Mouse (Mus musculus) forebrain, postnatal 0 days (tissue): Measurements from ENCODE around the gene Podn. TPM values are rescaled to one million over a fixed set of nuclear protein-coding genes. Genes with fewer than 3 reads are reported as not detected.

Experiments used
- ATAC-seq: fragments of 200-750 bp; cut with Nextera tagmentation; 2 replicates; pipeline ENCODE4 v1.8.0; 2017; ENCODE audit warnings: mild to moderate bottlenecking, moderate library complexity
- DNase-seq: peaks from one replicate; pipeline ENCODE4 v3.0.0-alpha.2; 2015
- H3K27ac ChIP-seq: fragments of 300-500 bp; sonication (generic); 2 replicates; pipeline ENCODE4 v1.5.1; 2014; ENCODE audit warnings: low read depth, mild to moderate bottlenecking, antibody characterized with exemption, low read length, moderate library complexity, mixed read lengths
- H3K27me3 ChIP-seq: fragments of 300-500 bp; sonication (generic); 2 replicates; pipeline ENCODE4 v1.6.1; 2014; ENCODE audit warnings: mild to moderate bottlenecking, low read length, mixed read lengths; ENCODE audit not compliant: insufficient read depth
- H3K36me3 ChIP-seq: fragments of 300-500 bp; sonication (generic); 2 replicates; pipeline ENCODE4 v1.6.1; 2014; ENCODE audit warnings: mild to moderate bottlenecking, moderate library complexity; ENCODE audit not compliant: insufficient read depth
- H3K4me1 ChIP-seq: fragments of 300-500 bp; sonication (generic); 2 replicates; pipeline ENCODE4 v1.6.1; 2014; ENCODE audit warnings: antibody characterized with exemption; ENCODE audit not compliant: insufficient read depth
- H3K4me2 ChIP-seq: fragments of 300-500 bp; sonication (generic); 2 replicates; pipeline ENCODE4 v1.6.1; 2014; ENCODE audit warnings: low read depth, mild to moderate bottlenecking, moderate library complexity
- H3K4me3 ChIP-seq: fragments of 300-500 bp; sonication (generic); 2 replicates; pipeline ENCODE4 v1.5.1; 2014; ENCODE audit warnings: low read depth, low read length, mixed read lengths
- H3K9ac ChIP-seq: fragments of 300-500 bp; sonication (generic); 2 replicates; pipeline ENCODE4 v1.6.1; 2014; ENCODE audit warnings: mild to moderate bottlenecking
- H3K9me3 ChIP-seq: fragments of 300-500 bp; sonication (generic); 2 replicates; pipeline ENCODE4 v1.6.1; 2016; ENCODE audit warnings: low read length
- CTCF ChIP-seq: sonication (generic); IDR thresholded peaks from 2 replicates; pipeline ENCODE4 v1.5.1; 2016; ENCODE audit warnings: antibody characterized with exemption, control low read depth, low read depth
- WGBS: fragments of 180-500 bp; shearing (Covaris S2); extraction: QIAGEN DNeasy Blood & Tissue Kit; methylation state at CpG from one replicate; pipeline ENCODE4 v1.1.7; 2014; 5-methylcytosine and 5-hydroxymethylcytosine counted together
- polyA plus RNA-seq: library from polyadenylated mRNA; unstranded; fragments of >200 nt; fragmentation: Nextera tagmentation; extraction: Ambion mirVana; gene quantifications from 2 replicates; pipeline ENCODE4 v1.2.1, GENCODE M21; 2015
- total RNA-seq: library from RNA; depleted of rRNA; stranded (reverse); fragments of >200 nt; gene quantifications from 2 replicates; pipeline ENCODE4 v1.2.3, GENCODE M21; 2014

The Podn gene
- total and polyA plus RNA-seq, 2 experiments from 2014 or later, result 0.59 to 2.4 TPM

- no peaks in the 10 kb centered on the region for H3K36me3 ChIP-seq
- H3K27ac ChIP-seq, result no peak overlapping the region
- H3K4me1 ChIP-seq, result no peaks in the 10 kb centered on the region
- H3K4me3 ChIP-seq, result peak overlapping the region; percentile 57
- H3K9ac ChIP-seq, result peak overlapping the region; percentile 59
- no peak for TF ChIP-seq CTCF
- DNase-seq, result peak; percentile 49
- ATAC-seq, result peak; percentile 53; the same call in 1 of the 2 replicates
- peaks cover 9% of the 10 kb centered on the region; the same call in 1 of the 2 replicates for H3K27me3 ChIP-seq
- H3K9me3 ChIP-seq, result no peaks in the 10 kb centered on the region
- peak overlapping the region; percentile 99 for H3K4me2 ChIP-seq
- 2% methylated on average over 79 of the region's 86 CpGs for WGBS
Measured at GRCm38 (mm10) chr4:108031502-108032351, 64.5 kb downstream of the Podn start.

- DNase-seq (no peak), ATAC-seq (peak; percentile 39)
- WGBS, result 7% methylated on average over 22 of the region's 22 CpGs
- Histone ChIP-seq H3K4me2 (peak overlapping the region; percentile 99), H3K9ac (peak overlapping the region; percentile 59), H3K27ac (no peak overlapping the region), H3K4me1 (no peaks in the 10 kb centered on the region), H3K4me3 (peak overlapping the region; percentile 57), H3K36me3 (no peaks in the 10 kb centered on the region), H3K27me3 (peaks cover 9% of the 10 kb centered on the region; the same call in 1 of the 2 replicates), H3K9me3 (no peaks in the 10 kb centered on the region)
- no peak for TF ChIP-seq CTCF
Measured at GRCm38 (mm10) chr4:108030888-108031501, 65.2 kb downstream of the Podn start.

- no peak overlapping the region for H3K27ac ChIP-seq
Measured at GRCm38 (mm10) chr4:108026193-108026592, 70.1 kb downstream of the Podn start.

GRCm38 (mm10) chr4:108025269-108025668 lies 71.0 kb downstream of the Podn start:
- H3K4me3 ChIP-seq, result no peak overlapping the region
- TF ChIP-seq CTCF, result no peak
- H3K27ac ChIP-seq, result no peak overlapping the region
- no peaks in the 10 kb centered on the region for H3K9me3 ChIP-seq
- no peak for DNase-seq
- ATAC-seq, result no peak
- H3K27me3 ChIP-seq, result no peaks in the 10 kb centered on the region; the same call in 1 of the 2 replicates
- H3K9ac ChIP-seq, result no peak overlapping the region
- H3K4me2 ChIP-seq, result no peak overlapping the region
- H3K4me1 ChIP-seq, result no peaks in the 10 kb centered on the region
- WGBS, result 10% methylated on average over 10 of the region's 10 CpGs
- no peaks in the 10 kb centered on the region for H3K36me3 ChIP-seq

More at GRCm38 (mm10) chr4:108026193-108026592, 70.1 kb downstream of the Podn start:
- no peak for TF ChIP-seq CTCF
- no peak for DNase-seq
- Histone ChIP-seq H3K9me3 (no peaks in the 10 kb centered on the region), H3K36me3 (no peaks in the 10 kb centered on the region), H3K4me2 (no peak overlapping the region), H3K27me3 (peaks cover 4% of the 10 kb centered on the region; the same call in 1 of the 2 replicates), H3K9ac (no peak overlapping the region), H3K4me3 (no peak overlapping the region), H3K4me1 (no peaks in the 10 kb centered on the region)
- no peak for ATAC-seq
- WGBS, result 45% methylated on average over 3 of the region's 3 CpGs

GRCm38 (mm10) chr4:108024641-108025040 lies 71.6 kb downstream of the Podn start:
- H3K27me3 ChIP-seq, result no peaks in the 10 kb centered on the region
- H3K9me3 ChIP-seq, result no peaks in the 10 kb centered on the region
- TF ChIP-seq CTCF, result no peak
- H3K27ac ChIP-seq, result no peak overlapping the region
- no peaks in the 10 kb centered on the region for H3K36me3 ChIP-seq
- WGBS, result 67% methylated on average over 5 of the region's 5 CpGs
- no peak overlapping the region for H3K4me3 ChIP-seq
- DNase-seq (no peak), ATAC-seq (no peak)
- no peak overlapping the region for H3K4me2 ChIP-seq
- H3K4me1 ChIP-seq, result no peaks in the 10 kb centered on the region
- H3K9ac ChIP-seq, result no peak overlapping the region

- Histone ChIP-seq H3K4me3 (no peak overlapping the region), H3K9ac (no peak overlapping the region), H3K4me1 (no peaks in the 10 kb centered on the region), H3K27ac (no peak overlapping the region), H3K9me3 (no peaks in the 10 kb centered on the region), H3K4me2 (no peak overlapping the region), H3K27me3 (no peaks in the 10 kb centered on the region), H3K36me3 (no peaks in the 10 kb centered on the region)
- TF ChIP-seq CTCF, result no peak
- WGBS, result 81% methylated on average over 4 of the region's 4 CpGs
- ATAC-seq, result no peak
- DNase-seq, result no peak
Measured at GRCm38 (mm10) chr4:108023186-108023585, 73.1 kb downstream of the Podn start.

GRCm38 (mm10) chr4:108020178-108020577 lies 76.1 kb downstream of the Podn start:
- H3K27ac ChIP-seq, result no peak overlapping the region
- WGBS, result 84% methylated on average over 6 of the region's 6 CpGs
- no peaks in the 10 kb centered on the region for H3K4me1 ChIP-seq

More at GRCm38 (mm10) chr4:108020178-108020577, 76.1 kb downstream of the Podn start:
- Histone ChIP-seq H3K36me3 (no peaks in the 10 kb centered on the region), H3K9me3 (no peaks in the 10 kb centered on the region), H3K4me2 (no peak overlapping the region), H3K4me3 (no peak overlapping the region), H3K9ac (no peak overlapping the region), H3K27me3 (no peaks in the 10 kb centered on the region)
- ATAC-seq (no peak), DNase-seq (no peak)
- TF ChIP-seq CTCF, result no peak
